In the genomic region with DNA sequence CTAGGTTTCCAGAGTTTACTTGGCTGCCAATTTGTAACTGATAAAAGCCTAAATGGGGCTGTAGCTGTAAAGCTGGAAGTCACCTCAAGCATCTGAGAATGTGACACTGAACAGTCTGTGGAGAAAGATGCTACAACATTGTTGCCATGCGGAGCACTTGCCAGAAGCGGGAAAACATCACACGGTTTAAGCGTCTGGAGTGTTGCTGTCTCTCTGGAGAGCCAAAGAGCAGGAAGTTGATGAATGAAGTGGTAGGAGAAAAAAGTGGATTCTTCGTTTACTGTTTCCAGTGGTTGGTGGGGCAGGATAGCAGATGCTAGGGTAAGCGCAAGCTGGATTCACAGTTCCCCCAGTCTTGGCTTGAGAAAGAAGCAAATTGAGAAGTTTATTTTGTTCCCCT, we compare ENCODE assay signal across 26 mouse cellular contexts.
"Had no signal": no experiment of that assay in that cellular context is flagged by ENCODE, and none has a peak within 500 bp of the region (broad histone marks: within the 10 kb centered on the region; RNA-seq: fewer than 3 reads in every experiment).

No protein-coding gene starts in this region.

- DNase-seq: gastrocnemius, adult 2 months; gastrocnemius, postnatal 10 days; gastrocnemius, postnatal 25 days; heart, adult 18-20 months; heart, postnatal 10 days; heart, postnatal 4 days; kidney, adult 18-20 months; kidney, adult 8-10 months; kidney, postnatal 14 days; kidney, postnatal 36 days; liver; liver, embryonic 13.5 days had no signal

- H3K36me3 ChIP-seq: heart, embryonic 10.5 days; heart, embryonic 12.5 days; hindbrain, embryonic 10.5 days; hindbrain, embryonic 12.5 days; kidney, embryonic 15.5 days; limb, embryonic 10.5 days; limb, embryonic 12.5 days; liver, embryonic 13.5 days had no signal

- ATAC-seq: hindbrain, embryonic 16.5 days; inflammation-experienced regulatory T-cells, adult 6 months; intestine, postnatal 0 days had no signal

- H3K9me3 ChIP-seq: heart, embryonic 10.5 days; heart, embryonic 12.5 days; hindbrain, embryonic 10.5 days; hindbrain, embryonic 12.5 days; kidney, embryonic 15.5 days; limb, embryonic 10.5 days; limb, embryonic 12.5 days; liver, embryonic 13.5 days had no signal

- H3K4me3 ChIP-seq: gastrocnemius, adult 2 months; heart, embryonic 10.5 days; heart, embryonic 12.5 days; hindbrain, embryonic 10.5 days; hindbrain, embryonic 12.5 days; kidney, embryonic 15.5 days; left cerebral cortex, adult 2 months; limb, embryonic 10.5 days; limb, embryonic 12.5 days; liver, embryonic 13.5 days had no signal

- H3K27ac ChIP-seq: gastrocnemius, adult 2 months; heart, embryonic 10.5 days; hindbrain, embryonic 10.5 days; hindbrain, embryonic 12.5 days; hindbrain, embryonic 14.5 days; kidney, embryonic 15.5 days; kidney, postnatal 0 days; left cerebral cortex, adult 2 months; limb, embryonic 10.5 days; limb, embryonic 12.5 days; liver, embryonic 13.5 days had no signal

- H3K9ac ChIP-seq: heart, embryonic 12.5 days; hindbrain, embryonic 12.5 days; hindbrain, embryonic 14.5 days; kidney, embryonic 15.5 days; limb, embryonic 12.5 days; liver, embryonic 13.5 days had no signal

- H3K27me3 ChIP-seq: heart, embryonic 12.5 days; kidney, embryonic 15.5 days; limb, embryonic 12.5 days had no signal

- H3K4me2 ChIP-seq: heart, embryonic 12.5 days; hindbrain, embryonic 12.5 days; hindbrain, embryonic 14.5 days; kidney, embryonic 15.5 days; limb, embryonic 12.5 days; liver, embryonic 11.5 days; liver, embryonic 13.5 days had no signal
